Mouse (Mus musculus) fat pad, adult 2 months (tissue): ENCODE results near the gene Smg9.
A peak's percentile ranks its signal among the peaks of the same experiment; 100 is the strongest.

Experiments used
- DNase-seq: peaks from one replicate; pipeline ENCODE4 v3.0.0-alpha.2; 2011; ENCODE audit warnings: low read depth, low spot score; ENCODE audit errors: extremely low read depth

Gene Smg9

DNA sequence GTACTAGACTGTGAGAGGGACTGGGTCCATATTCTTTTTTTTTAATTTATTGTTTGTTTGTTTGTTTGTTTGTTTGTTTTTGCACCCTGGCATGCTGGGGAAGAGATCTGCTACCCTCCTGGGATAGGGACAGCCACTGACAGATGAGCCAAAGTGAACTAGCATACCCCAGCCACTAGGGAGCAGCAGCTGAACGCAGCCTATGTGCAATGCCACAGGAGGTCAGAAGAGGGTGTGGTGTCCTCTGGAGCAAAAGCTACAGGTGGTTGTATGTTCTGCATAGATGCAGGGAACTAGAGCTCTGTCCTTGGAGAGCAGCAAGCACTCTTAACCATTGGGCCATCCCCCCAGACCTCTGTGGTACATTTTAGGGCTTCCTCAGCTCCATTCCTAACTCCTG is 42.4 kb downstream of the Smg9 start:
- DNase-seq, result no peak

DNA sequence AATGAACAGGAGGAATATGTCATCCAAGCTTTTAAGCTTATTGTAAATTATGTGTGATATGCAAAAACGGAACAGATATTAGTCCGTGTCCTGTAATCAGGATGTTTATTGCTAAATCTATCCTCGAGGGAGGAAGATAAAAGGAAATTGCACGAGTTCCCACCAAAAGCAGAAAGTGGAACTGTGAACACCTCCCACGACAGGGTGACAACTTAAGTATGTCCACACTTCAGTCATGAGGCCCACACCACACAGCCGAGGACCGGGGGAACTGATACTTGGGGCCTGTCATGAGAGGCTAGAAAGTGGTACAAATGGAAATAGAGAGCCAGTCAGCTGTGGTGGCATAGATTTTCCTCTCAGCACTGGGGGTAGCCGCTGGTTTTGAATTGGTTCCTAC is 42.9 kb downstream of the Smg9 start:
- DNase-seq, result no peak

DNA sequence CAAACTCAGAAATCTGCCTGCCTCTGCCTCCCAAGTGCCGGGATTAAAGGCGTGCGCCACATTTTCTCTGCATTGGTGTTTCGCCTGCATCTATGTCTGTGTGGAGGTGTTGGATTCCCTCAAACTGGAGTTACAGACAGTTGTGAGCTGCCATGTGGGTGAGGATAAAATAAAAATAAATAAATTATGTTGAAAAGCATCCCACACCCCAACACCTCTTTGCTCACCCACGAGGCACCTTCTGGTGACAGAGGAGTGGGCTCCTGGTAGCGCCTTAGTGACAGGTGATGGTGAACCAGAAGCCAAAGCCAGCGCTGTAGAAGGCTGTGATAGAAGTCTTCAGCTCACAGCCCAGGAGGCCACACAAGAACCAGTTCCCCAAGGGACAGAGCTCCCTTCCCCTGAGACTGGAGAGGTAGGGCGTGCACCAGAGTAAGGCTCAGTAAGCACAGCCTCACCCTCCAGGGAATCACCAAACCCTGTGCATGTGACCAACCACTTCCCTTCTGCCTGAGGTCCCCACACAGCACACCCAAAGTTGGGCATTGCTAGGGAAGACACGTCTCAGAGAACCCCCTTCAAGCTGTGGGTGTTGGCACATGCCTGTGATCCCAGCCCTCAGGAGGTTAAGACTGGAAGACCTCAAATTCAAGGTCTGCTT is 46.0 kb downstream of the Smg9 start:
- no peak for DNase-seq

DNA sequence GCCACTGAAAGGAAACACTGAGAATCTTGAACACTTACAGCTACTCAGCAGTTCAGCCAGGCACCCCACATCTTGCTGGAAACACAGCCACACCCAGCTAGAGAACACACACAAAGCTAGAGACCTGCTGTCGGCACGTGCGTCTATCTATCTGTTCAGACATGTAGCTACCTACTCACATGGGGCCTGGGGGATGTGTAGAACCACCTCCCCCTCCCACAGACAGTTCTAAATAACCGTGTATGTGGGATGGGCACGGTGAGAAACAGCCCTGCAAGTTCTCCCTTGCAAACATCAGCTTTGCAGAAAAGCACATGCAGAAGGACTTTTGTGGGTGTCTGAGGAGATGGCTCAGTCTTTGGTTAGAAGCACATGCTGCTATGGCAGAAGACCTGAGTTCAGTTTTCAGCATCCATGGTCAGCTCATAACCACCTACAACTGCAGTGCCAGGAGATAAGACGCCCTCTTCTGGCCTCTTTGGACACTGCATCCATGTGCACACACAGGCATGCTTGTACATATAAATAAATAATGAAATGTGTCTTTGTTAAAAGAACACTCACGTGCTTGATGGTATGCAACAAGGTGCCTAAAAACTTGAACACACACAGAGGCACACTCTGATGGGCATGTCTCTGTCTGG is 47.4 kb downstream of the Smg9 start:
- DNase-seq, result no peak

DNA sequence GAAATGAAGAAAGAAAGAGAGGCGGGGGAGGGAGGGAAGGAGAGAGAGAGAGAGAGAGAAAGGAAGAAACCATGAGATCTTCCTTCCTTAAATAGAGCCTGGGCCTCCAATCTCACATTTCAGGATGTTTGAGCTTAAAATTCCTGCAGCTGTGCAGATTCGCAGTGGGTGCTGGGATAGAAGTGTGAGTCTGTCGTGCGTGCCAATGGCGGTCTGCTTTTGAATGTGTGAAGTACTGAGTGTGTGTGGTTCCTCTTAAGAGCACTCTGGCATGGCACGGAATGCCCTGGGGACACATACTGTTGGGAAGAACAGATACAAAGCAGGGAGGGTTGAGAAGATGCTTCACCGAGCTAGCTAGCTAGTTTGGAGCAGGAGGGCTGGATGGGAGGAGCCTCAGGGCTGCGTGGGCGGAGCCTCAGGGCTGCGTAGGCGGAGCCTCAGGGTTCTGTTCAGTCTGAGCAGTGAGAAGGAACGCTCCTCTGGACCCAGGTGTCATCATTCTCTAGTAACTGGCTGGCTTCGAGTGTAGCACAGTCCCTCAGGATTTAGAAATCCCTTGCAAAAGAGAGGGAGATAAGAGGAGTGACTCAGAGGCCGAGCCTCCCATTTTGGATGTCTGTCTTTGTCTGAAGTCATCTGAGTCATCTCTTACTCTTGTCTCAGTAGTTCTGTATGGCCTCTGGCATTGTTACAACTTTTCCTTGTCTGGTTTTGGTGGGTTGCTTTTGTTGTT is 49.5 kb downstream of the Smg9 start:
- DNase-seq, result peak; percentile 14

DNA sequence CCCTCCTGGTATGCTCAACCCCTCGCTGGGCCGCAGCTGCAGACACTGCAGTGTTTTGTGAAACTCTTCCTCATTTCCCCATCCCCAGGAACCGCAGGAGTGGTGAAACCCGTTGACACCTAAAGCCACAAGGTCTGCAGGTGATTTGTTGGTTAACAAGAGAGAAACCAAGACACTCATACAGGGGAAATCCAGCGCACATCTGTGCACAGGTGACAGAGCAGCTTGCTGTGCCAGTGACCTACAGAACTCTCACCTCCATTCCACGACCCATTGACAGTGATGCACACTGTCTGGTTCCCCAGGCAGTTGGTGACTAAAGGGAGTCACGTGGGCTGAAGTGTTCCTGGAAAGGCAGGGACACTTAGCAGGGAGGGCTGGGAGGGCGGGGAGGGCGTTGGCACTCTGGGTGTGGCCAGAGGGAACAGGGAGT is 51.2 kb downstream of the Smg9 start:
- no peak for DNase-seq

DNA sequence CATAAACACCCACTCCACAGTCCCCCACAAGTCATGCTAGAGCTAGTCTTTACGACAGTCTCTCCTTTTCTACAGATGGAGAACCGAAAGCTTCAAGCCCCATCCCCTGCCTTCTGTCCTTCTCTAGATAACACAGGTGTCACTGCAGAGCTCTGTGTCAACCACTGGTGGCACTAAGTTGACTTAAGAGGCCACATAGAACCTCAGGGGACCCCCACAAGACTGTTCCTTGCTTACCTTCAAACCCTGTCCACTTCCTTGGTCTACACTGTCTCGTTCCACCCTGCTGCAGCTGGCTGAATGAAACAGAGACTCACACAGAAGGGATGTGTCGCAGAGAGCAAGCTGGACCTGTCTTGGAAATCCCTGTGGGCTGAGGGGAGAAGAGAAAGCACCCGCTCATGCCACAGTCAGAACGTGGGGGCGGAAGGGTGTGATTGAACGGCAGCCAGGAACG is 52.5 kb downstream of the Smg9 start, which contains the start of gene Irgc1:
Gene Irgc1, minus strand, starts transcription at position 443 of the 457 bp plus-strand sequence.
- no peak for DNase-seq

DNA sequence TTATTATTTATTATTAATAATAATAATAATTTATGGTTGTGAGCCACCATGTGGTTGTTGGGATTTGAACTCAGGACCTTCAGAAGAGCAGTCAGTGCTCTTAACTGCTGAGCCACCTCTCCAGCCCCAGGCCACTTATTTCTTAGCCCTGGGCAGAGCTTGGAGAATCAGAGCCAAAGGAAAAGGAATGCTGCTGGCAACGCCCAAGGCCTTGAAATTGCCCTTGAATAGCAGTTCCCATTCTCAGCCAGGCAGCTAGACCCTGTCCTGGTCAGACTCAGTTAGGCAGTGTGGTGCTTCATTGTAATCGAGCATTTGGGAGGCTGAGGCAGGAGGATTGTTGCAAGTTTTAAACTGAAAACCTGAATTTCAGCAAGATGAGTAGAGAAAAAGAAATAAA is 54.8 kb downstream of the Smg9 start:
- DNase-seq, result no peak

DNA sequence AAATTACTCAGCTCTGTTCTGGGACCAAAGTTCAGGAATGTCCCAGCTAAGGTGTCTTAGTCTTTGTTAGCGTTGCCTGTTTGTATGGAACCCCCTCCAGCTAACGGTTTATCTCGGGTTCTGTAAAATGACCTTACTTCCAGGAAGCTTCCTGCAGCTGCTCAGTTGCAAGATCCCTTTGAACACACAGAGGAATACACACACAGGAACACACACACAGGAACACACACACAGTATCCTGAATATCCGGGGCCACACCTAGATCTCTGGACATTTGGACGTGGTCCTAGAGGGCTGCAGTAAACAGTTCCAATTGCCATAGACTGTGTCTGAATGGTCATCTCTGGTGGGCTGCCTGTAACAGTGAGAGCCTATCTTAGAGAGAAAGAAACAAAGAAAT is 56.3 kb downstream of the Smg9 start:
- no peak for DNase-seq

DNA sequence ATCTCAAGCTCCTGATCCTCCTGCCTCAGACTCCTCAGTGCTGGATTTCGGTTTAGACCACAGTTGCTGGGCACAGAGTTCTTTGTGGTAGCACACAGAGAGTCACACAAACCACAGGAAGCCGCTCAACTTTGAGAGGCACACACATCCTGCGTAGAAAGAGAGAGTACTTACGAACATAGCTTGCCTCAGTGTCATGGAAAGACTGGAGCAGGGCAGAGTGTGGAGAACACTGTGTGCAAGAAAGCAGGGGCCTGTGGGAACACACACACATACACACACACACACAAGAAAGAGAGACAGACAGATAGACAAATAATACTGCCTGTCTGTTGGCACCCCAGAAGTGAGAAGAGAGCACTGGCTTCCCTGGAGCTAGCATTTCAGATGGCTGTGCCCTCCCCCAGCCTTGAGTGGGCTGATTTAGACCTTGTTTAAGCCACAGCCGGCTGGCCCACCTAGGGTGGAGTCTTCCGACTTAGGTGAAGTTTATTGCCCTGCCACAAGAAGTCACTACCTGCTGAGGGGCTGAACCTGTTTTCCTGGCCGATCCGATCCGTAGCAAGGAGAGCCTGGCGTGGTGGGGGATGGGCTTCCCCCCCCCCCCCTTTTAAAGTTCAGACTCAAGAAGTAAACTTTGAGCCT is 58.4 kb downstream of the Smg9 start:
- no peak for DNase-seq

DNA sequence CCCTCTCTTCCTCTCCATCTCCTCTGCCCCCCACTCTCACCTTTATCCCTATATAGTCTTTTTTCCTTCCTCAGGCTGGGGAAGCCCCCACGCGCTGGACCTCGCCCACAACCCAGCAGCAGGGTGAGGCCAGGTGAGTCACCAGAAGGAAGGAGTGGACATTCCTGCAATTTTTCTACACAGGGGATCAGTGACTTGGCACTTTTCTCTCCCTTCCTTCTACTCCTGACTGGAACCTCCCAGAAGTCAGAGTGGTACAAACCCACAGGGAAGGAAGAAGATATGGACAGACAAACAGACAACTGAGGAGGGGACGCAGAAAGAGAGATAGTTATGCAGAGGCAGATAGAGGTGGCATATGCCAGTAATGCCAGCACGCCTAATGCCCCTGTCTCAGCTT is 60.0 kb downstream of the Smg9 start:
- no peak for DNase-seq

DNA sequence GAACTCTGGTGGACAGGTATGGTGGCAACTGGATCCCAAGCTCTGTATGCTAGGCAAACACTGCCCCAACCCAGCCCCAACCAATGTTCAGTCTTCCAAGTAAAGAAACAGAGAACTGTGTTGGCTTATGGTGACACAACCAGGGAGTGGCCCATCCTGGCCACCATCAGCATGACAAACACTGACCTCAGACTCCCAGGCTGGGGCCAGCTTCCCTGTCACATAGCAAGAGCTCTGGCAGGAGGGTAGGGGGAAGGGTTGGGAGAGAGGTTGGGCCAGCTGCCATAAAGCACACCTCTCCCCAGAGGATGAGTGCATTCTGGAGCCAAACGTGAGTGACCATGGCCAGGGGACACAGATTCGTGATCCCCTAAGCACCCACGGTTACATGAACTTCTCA is 60.4 kb downstream of the Smg9 start:
- no peak for DNase-seq

DNA sequence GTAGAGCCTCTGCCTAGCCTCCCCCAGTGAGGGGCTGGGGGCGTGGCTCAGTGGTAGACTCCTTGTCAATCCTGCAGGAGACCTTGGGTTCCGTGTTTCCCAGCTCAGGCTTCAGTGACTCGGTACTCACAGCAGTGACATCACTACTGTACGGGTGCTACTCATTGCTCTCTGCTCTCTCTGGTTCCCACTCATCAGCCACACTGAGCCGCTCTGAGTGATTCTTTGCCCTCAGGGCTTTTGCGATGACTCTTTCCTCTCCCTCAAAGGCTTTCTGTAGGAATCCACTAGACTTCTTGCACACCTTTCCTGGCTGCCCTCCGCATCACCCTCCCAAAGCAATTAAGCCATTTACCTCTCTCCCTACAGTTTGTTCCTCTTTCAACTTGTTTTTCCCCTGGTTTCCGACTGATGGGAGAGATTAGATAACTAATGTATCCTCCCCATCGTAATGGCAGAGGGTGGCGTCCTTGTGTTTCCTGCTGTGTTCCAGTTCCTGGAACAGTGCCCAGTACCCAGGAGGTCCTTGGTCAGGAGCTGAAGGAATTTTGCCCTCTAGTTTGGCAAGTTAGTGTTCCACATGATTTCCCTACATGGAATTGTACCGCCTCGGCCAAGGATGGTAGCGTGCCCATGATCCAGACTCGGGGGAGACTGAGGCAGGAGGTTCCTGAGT is 62.1 kb downstream of the Smg9 start:
- DNase-seq, result no peak

DNA sequence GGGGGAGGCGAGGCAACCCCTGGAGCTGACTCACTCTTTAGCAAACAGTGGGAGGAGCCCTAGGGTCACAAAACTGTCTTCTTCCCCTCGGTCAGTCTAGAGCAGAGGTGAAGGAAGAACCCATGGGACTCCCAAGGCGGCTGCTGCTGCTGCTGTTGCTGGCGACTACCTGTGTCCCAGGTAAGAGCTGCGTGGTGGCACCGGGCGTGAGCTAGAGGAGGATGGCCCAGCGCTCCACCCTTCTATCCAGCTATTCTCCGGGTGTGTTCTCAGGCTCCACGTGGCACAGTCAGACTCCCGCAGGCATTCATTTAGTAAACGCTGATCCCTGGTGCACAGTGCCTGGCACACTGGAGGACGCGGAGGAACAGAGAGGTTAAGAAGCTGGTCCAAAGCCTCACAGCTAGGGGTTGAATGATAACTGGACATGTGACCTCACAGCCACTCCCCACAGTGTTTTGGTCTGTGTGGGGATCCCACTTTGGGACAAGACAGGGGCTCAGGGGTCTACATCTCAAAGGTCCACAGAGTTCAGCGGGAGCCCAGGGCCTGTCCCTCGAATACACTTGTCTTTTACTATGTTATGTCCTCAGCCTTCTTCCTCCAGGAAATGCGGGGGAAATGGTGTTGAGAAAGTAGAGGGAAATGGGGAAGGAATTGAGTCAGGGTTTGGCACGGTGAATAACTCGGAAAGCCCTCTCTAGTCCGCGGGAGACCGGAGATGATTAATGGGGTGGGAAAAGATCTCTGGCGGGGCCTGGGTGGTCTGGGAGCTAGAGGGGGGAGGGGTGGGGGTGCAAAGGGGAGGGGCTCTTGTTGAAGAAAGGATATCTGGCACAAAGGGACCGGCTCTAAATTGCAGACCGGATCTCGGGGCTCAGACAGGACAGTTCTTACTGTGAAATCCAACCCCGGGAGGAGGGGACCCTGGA is 63.2 kb downstream of the Smg9 start, which contains the start of gene Plaur:
Gene Plaur, plus strand, starts transcription at position 97 of the 932 bp plus-strand sequence.
- no peak for DNase-seq

DNA sequence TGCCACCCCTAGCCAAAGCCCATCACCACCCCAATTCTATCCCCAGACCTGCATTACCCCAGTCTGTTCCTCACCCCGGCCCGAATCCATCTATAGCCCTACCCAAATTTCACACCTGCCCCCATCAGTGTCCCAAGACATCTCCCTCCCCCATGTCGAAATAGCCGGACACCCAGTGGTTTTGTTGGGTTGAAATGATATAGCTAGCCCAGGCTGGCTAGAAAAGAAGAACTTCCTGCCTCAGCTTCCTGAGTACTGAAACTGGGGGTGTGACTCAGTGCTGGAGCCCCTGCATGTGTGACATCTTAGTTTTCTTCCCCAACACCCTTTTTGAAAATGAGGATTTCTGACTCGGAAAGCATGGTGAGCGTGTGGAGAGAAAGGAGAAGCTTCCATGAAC is 67.4 kb downstream of the Smg9 start:
- DNase-seq, result no peak

DNA sequence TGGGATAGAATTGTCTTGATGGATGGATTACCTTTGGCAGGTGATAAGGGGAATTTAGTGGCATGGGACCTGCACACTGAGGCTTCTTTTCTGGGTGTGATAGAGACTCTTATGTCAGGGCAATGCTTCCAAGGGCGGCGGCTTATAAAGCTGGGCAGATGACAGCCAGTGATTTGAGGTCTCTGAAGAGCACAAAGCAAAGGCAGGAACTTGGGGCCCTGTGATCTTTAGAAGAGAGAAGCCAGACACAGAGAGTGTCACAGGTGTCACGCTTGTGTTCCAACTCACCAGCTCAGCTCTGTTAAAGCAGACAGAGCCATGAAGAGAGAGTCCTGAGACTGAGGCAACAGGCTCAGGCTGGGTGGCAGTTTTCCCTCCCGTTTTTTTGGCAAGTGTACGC is 68.5 kb downstream of the Smg9 start:
- no peak for DNase-seq

DNA sequence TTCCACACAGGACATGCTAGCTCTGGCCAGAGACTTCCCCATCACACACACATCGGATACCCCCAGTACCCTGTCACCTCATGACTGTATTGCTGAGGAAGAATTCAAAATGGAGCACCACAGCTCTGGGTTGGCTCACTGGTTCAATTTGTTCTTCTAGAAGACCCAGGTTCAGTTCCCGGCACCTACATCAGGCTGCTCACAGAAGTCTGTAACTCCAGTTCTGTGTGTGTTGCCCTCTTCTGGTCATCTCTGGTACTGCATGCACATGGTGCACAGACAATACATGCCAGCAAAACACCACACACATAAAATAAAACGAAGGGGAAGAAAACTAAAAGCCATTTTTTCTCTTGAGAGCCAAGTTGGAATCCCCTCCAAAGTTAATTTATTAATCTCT is 69.7 kb downstream of the Smg9 start:
- no peak for DNase-seq

DNA sequence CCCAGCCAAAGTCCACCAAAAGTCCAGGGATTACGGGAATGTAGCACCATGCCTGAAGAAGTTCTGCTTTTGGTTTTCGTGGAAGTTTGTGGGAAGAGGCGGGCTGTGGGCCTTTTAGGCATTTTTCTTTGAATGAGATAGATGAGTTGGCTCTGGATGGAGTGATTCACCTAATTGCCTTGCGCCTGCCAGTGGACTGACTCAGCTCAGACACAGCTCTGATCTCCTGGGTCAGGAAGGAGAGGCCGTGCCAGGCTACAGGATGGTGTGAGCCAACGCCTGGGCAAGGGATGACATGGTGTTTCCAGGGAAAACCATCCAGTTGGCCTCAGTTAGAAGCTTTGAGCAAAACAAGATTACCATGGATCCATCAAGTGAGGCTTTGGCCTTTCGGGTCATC is 70.9 kb downstream of the Smg9 start:
- no peak for DNase-seq
